Mouse (Mus musculus) embryo, embryonic 9.5 days (tissue): ENCODE measurements around the gene Syne2.
"Not testable (repeated sequence)": the region's sequence is repeated elsewhere in the genome, so short reads cannot be mapped to it uniquely, and the experiment has no call there.

Source experiments
- DNase-seq: peaks from one replicate; pipeline ENCODE4 v3.0.0-alpha.2; 2017; ENCODE audit errors: extremely low spot score

The Syne2 gene

GRCm38 (mm10) chr12:75817959-75818452, at the start of gene Syne2:
Syne2 (plus strand) TSS chr12:75818134.
- peak; percentile 90 for DNase-seq

- no peak for DNase-seq
Observed at GRCm38 (mm10) chr12:75771410-75771809, 46.5 kb upstream of the Syne2 start.

- peak; percentile 36 for DNase-seq
Observed at GRCm38 (mm10) chr12:75772424-75773034, 45.4 kb upstream of the Syne2 start.

DNA sequence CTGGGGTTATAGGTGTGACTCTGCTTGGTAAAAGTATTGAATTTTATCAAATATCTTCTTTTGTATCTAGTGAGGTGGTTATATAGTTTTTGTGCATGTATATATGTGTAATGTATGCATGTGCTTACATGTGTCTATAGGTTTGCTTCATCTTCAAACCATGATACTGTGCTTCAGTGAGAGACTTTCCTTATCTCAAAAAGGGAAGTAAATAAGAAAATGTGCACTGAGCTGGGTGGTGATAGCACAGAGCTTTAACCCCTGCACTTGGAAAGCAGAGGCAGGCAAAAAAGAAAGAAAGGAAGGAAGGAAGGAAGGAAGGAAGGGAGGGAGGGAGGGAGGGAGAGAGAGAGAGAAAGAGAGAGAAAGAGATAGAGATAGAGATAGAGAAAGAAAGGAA, 36.5 kb upstream of the Syne2 start:
- DNase-seq: no peak

DNA sequence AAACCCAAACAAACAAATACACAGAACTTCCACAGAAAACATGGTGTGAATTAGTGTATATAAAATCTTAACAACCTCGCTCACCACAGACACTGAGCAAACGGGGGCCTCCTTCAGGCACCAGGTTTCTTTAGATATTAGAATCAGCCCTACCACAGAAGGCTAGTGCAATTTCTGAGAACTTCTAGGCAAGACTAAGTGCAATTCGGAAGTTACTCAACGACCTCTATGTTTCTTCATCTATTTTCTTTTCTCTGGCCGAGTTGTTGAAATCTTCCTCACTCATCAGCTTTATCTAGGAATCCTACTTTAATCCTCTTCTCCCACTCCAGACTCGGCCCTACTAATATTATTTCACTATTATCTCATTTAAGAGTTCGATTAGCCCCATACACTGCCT, 35.9 kb upstream of the Syne2 start:
- DNase-seq: no peak

GRCm38 (mm10) chr12:75784271-75784751, 33.6 kb upstream of the Syne2 start:
- no peak for DNase-seq

GRCm38 (mm10) chr12:75786681-75787080, 31.3 kb upstream of the Syne2 start:
- not testable (repeated sequence) for DNase-seq

DNA sequence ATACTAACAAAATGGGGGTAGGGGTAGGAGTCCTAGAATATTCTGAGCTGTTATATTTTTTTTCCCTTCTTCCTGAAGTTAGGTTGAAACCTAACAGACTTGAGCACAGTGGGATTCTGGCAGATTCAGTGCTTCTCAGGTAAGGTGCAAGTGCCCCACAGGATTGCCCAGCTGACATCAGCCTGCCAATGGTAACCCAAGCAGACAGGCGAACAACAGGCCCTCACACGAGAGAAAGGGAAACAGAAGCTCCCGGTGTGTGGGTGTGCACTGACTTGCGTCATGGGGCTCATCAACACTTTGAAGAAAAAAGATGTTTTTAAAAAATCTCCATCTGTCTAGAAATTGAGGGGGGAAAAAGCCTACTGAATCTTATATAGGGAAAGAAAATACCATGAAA, 28.5 kb upstream of the Syne2 start:
- DNase-seq: no peak

DNA sequence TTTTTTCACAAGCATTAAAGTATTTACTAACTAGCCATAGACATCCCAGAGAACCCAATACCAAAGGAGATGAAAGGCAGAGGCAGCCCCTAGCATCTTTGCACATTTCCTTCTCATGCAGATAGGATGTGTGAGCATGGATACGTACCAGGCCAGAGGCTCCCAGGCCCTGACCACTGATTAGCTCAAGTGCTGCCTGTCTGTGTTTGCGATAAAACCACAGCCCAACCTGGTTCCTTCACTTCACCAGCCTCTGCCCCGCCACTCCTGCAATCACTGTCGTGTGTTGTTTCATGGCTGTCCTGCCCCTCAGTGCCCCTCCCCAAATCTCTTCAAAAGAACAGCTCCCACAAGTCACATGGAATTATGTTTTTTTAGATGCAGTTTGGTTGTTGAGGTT, 23.4 kb upstream of the Syne2 start:
- DNase-seq: no peak

- no peak for DNase-seq
Observed at GRCm38 (mm10) chr12:75796510-75796909, 21.4 kb upstream of the Syne2 start.

DNA sequence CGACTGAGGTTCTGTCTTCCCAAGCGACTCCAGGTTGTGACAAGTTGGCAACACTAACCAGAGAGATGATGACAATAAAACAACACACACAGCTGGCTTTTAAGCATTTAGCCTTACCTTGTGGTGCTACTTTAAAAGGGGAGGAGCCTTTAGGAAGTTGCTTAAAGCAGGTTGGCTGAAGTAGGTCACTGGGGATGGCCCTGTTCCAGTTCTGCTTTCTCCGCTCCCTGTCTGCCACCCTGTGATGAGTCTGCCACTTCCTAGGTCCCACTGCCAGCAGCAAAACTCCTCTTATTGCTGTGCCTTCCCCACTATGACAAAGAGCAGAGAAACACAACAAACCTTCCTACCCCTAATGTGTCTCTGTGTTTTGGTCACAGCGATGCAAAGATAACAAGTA, 11.7 kb upstream of the Syne2 start:
- no peak for DNase-seq

DNA sequence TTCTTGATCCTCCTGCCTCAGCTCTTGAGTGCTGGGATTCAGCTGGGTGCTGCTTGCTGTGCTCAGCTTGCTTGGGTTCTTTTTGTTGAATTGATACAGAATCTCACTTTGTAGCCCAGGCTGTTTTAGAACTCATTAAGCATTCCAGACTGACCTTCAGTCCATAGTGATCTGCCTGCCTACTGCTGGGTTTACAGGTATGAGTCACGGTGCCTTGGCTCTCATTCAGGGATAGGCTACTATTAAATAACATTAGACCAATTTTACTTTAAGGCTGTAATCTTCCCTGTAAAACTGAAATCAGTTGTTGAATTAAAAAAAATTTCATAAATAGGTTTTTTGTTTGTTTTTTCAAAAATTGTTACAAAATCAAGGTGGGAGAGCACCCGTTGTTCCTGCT, 4.2 kb upstream of the Syne2 start:
- DNase-seq: no peak

- DNase-seq: no peak
Observed at GRCm38 (mm10) chr12:75814551-75814950, 3.4 kb upstream of the Syne2 start.

GRCm38 (mm10) chr12:75816981-75817856, 715 bp upstream of the Syne2 start:
- DNase-seq: no peak

- peak; percentile 71 for DNase-seq
Observed at GRCm38 (mm10) chr12:75818453-75819434, 810 bp downstream of the Syne2 start.

DNA sequence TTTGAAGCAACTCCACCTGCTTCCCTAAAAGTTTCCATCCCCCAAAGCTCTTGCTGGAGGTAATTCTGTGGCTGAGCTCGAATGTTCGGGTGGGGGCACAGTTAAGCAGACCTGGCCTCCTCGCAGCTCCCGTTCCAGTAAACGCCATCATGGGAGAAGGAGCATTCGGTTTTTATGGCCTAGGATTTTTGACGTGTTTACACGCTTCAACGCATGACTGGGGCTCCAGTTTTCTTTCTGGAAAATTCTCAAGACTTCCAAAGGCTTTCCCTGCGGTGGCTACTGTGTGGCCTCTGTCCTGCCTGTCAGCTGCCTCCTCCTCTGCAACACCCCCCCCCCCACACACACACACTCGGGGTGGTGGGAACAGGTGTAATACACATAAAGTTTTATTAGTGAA, 1.5 kb downstream of the Syne2 start:
- DNase-seq: no peak

- no peak for DNase-seq
Observed at GRCm38 (mm10) chr12:75820216-75820615, 2.3 kb downstream of the Syne2 start.

GRCm38 (mm10) chr12:75822122-75822521, 4.2 kb downstream of the Syne2 start:
- peak; percentile 25 for DNase-seq

- DNase-seq: no peak
Observed at GRCm38 (mm10) chr12:75823475-75823874, 5.5 kb downstream of the Syne2 start.

DNA sequence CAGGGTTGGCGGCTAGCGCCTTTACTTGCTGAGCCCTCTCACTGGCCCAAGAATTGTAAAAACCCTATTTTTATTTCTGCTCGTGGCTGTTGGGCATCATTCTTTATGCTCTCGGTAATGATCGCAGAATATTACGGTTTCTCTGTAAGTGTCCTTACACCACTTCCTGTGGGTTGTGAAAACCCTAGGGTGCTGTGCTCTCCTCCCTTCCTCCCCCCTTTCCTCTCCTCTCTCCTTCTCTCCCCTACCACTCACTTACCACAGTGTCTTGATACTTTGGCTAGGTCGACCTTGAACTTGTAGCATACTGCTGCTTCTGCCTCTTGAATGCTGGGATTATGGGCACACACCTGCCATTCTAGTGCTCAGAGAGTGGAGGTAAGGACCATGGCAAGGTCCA, 7.5 kb downstream of the Syne2 start:
- no peak for DNase-seq

- no peak for DNase-seq
Observed at GRCm38 (mm10) chr12:75826699-75827353, 8.9 kb downstream of the Syne2 start.
